Mouse (Mus musculus) liver, embryonic 15.5 days (tissue): ENCODE results near the gene Ankrd33b. TPM values are rescaled to one million over a fixed set of nuclear protein-coding genes. Genes with fewer than 3 reads are reported as not detected.
A peak's percentile ranks its signal among the peaks of the same experiment; 100 is the strongest.

Source experiments
- ATAC-seq: fragments of 200-750 bp; cut with Nextera tagmentation; 2 replicates; pipeline ENCODE4 v1.8.0; 2017; ENCODE audit warnings: moderate number of reproducible peaks, mild to moderate bottlenecking, moderate library complexity; ENCODE audit not compliant: insufficient read depth
- H3K27ac ChIP-seq: fragments of 300-500 bp; sonication (generic); replicated peaks from 2 replicates; pipeline ENCODE4 v1.5.1; 2015; ENCODE audit warnings: mild to moderate bottlenecking, inconsistent platforms
- H3K27me3 ChIP-seq: fragments of 300-500 bp; sonication (generic); 2 replicates; pipeline ENCODE4 v1.6.1; 2015; ENCODE audit warnings: mild to moderate bottlenecking, inconsistent platforms
- H3K36me3 ChIP-seq: fragments of 300-500 bp; sonication (generic); replicated peaks from 2 replicates; pipeline ENCODE4 v1.6.1; 2015; ENCODE audit warnings: moderate library complexity, mild to moderate bottlenecking, inconsistent platforms
- H3K4me1 ChIP-seq: fragments of 300-500 bp; sonication (generic); replicated peaks from 2 replicates; pipeline ENCODE4 v1.6.1; 2015; ENCODE audit warnings: inconsistent platforms
- H3K4me2 ChIP-seq: fragments of 300-500 bp; sonication (generic); 2 replicates; pipeline ENCODE4 v1.6.1; 2015; ENCODE audit warnings: moderate library complexity, mild to moderate bottlenecking, inconsistent platforms
- H3K4me3 ChIP-seq: fragments of 300-500 bp; sonication (generic); replicated peaks from 2 replicates; pipeline ENCODE4 v1.5.1; 2015; ENCODE audit warnings: mild to moderate bottlenecking, inconsistent platforms
- H3K9ac ChIP-seq: fragments of 300-500 bp; sonication (generic); 2 replicates; pipeline ENCODE4 v1.6.1; 2015; ENCODE audit warnings: moderate library complexity, mild to moderate bottlenecking, inconsistent platforms
- H3K9me3 ChIP-seq: fragments of 300-500 bp; sonication (generic); replicated peaks from 2 replicates; pipeline ENCODE4 v1.6.1; 2016; ENCODE audit warnings: inconsistent platforms
- WGBS: fragments of 180-500 bp; shearing (Covaris S2); methylation state at CpG from one replicate; pipeline ENCODE4 v1.1.7; 2015; ENCODE audit warnings: mixed read lengths; ENCODE audit not compliant: insufficient replicate concordance; 5-methylcytosine and 5-hydroxymethylcytosine counted together
- polyA plus RNA-seq: library from polyadenylated mRNA; unstranded; fragments of >200 nt; fragmentation: Nextera tagmentation; extraction: Ambion mirVana; gene quantifications from 2 replicates; pipeline ENCODE4 v1.2.1, GENCODE M21; 2015

Gene Ankrd33b
- polyA plus RNA-seq, 1 experiment from 2014 or later: 0.62 TPM

DNA sequence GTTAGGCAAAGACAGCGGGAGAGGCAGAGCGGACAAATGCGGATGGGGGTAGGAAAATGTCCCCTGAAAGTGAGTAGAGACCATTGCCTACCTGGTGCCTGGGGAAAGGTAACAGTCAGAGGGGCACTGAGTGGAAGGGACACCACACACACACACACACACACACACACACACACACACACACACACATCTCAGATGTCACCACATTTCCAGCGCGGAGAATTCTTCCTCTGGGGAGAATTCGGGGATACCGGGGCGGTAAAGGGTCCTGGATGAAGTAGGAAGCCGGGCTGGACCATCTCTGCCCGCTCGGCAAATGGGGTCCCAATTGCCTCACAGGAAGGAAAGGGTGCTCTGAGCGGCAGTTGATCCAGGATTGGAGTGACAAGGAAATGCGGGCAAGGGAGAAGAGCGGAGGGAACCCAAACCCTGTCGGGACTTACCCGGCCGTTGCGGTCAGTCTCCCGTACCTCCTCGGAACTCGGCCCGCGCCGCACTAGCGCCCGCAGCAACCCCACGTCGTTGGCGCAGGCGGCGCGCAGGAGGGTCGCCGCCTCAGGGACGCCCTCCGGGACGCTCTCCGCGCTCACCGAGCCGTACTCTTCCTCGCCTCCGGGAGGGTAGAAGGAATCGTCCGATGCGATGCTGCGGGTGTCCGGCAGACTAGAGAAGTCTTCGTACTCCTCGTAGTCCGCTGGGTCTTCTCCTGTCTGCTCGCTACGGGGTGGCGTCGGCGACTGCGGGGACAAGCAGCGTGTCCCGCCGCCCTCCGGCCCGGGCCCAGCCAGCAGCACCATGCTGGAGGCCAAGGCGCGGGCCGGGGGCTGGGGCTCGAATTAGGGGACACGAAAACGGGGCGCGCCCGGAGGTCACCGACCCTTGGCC, 688 bp downstream of the Ankrd33b start:
- no peaks in the 10 kb centered on the region for H3K36me3 ChIP-seq
- H3K9ac ChIP-seq: no peak overlapping the region
- H3K9me3 ChIP-seq: no peaks in the 10 kb centered on the region
- peak overlapping the region; percentile 50 for H3K4me3 ChIP-seq
- ATAC-seq: 0 out of 2 replicates have a peak, but pooled peaks have one; percentile 11
- peaks cover 3% of the 10 kb centered on the region; the same call in 1 of the 2 replicates for H3K4me1 ChIP-seq
- H3K27ac ChIP-seq: no peak overlapping the region
- under 1% methylated on average over 72 of the region's 72 CpGs for WGBS
- H3K27me3 ChIP-seq: peaks cover 61% of the 10 kb centered on the region
- H3K4me2 ChIP-seq: peak overlapping the region; percentile 70

DNA sequence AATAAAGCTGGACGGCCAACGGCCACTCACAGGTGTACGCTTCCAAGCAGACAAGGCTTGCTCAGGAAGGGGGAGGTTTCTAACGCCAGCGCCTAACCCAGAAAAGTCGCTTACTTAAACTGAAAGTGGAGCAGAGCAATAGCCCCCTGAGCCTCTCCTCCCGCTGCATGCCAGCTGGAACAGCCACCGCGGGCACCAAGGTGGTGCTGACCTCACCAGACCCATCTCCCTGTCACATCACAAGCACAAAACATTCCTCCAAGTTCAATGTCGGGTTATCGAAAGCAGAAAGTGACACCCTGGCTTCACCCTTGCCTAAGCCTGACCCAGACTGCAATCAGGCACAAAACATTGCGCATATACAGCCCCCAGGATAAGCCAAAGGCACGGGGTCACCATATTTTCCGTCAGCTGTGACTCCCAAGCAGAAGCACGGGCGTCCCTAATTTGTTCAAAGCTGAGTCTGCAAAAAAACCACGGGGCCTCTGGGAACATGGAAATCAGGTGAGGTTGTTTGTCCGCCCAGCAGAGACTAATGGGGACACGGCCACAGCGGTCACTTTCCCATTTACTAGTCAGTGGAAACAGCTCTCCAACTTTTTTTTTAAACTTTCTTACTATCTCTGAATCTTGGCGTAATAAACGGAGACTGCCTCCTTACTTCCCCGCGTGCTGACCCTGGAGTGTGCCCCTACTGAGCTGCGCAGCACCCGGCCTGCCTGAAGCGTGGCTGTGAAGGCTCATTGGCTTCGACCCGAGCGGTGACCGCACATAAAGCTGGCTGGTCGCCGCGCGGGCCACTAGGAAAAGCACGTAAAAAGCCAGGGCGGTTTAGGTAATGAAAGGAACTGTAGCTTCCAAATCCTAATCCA, 1.6 kb downstream of the Ankrd33b start:
- WGBS: 3% methylated on average over 37 of the region's 37 CpGs
- Histone ChIP-seq H3K9me3 (no peaks in the 10 kb centered on the region), H3K9ac (no peak overlapping the region), H3K4me2 (peak overlapping the region; percentile 70), H3K36me3 (no peaks in the 10 kb centered on the region), H3K27me3 (peaks cover 61% of the 10 kb centered on the region), H3K4me1 (peaks cover 3% of the 10 kb centered on the region; the same call in 1 of the 2 replicates), H3K27ac (no peak overlapping the region), H3K4me3 (peak overlapping the region; percentile 50)
- 0 out of 2 replicates have a peak, but pooled peaks have one; percentile 33 for ATAC-seq

DNA sequence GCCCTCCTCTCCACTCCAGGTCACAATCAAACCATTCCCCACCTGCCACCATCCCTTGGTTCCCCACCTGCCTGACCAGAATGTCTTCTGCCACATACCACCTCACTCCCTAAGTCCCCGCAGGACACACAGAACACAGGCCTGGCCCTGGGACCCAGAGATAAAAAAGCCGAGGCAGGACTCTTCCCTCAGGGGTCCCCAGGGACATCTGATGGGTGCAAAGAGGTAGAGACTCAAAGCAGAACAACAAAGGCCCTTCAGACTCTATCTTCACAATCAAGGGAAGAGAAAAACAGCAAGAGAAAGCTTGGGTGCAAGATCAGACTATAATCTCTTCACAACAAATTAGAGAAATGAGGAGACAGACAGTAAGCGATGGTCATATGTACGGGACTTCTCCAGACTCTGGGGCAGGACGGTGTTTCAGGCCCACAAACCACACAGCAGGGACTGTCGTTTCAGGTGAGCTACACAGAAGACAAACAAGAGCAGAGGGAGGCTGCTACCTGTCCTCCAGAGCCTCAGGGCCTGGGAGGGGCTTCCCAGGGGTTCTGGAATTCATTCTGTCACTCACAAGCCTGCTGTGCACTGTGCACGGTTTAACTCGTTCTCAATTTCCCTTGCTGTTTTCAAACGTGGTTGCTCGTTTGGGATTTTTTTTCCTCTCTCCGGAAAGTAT, 2.3 kb downstream of the Ankrd33b start:
- no peak overlapping the region for H3K9ac ChIP-seq
- peaks cover 3% of the 10 kb centered on the region; the same call in 1 of the 2 replicates for H3K4me1 ChIP-seq
- WGBS: 27% methylated on average over 11 of the region's 11 CpGs
- ATAC-seq: no peak
- no peak overlapping the region for H3K27ac ChIP-seq
- peak overlapping the region; percentile 70 for H3K4me2 ChIP-seq
- peaks cover 61% of the 10 kb centered on the region for H3K27me3 ChIP-seq
- H3K36me3 ChIP-seq: no peaks in the 10 kb centered on the region
- peak overlapping the region; percentile 50 for H3K4me3 ChIP-seq
- no peaks in the 10 kb centered on the region for H3K9me3 ChIP-seq

DNA sequence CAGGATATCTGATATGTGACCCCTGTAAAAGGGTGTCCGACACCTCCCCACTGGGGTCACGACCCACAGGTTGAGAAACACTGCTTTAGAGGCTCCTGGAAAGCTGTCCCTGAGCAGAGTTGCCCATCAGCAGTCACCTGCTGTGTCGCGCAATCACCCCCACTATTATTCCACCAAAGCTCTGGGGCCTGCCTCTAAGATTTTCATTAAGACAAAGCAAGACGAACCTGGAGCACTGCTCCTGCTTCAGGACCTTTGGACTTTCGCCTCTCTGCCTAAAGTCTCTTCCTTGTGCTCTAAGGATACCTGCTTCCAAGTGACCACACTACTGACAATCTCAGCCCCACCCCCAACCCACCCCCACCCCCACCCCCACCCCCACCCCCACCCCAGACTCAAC, 3.1 kb downstream of the Ankrd33b start:
- Histone ChIP-seq H3K4me1 (peaks cover 3% of the 10 kb centered on the region; the same call in 1 of the 2 replicates), H3K36me3 (no peaks in the 10 kb centered on the region), H3K4me3 (no peak overlapping the region), H3K27me3 (peaks cover 56% of the 10 kb centered on the region), H3K9ac (no peak overlapping the region), H3K27ac (no peak overlapping the region), H3K9me3 (no peaks in the 10 kb centered on the region), H3K4me2 (no peak overlapping the region)
- WGBS: 60% methylated on average over 6 of the region's 6 CpGs
- ATAC-seq: no peak

GRCm38 (mm10) chr15:31363981-31364361, 3.6 kb downstream of the Ankrd33b start:
- Histone ChIP-seq H3K4me3 (no peak overlapping the region), H3K4me2 (no peak overlapping the region), H3K27ac (no peak overlapping the region), H3K4me1 (no peaks in the 10 kb centered on the region; the same call in 1 of the 2 replicates), H3K27me3 (peaks cover 52% of the 10 kb centered on the region), H3K9ac (no peak overlapping the region), H3K36me3 (no peaks in the 10 kb centered on the region), H3K9me3 (no peaks in the 10 kb centered on the region)
- ATAC-seq: no peak
- WGBS: 57% methylated on average over 8 of the region's 8 CpGs

DNA sequence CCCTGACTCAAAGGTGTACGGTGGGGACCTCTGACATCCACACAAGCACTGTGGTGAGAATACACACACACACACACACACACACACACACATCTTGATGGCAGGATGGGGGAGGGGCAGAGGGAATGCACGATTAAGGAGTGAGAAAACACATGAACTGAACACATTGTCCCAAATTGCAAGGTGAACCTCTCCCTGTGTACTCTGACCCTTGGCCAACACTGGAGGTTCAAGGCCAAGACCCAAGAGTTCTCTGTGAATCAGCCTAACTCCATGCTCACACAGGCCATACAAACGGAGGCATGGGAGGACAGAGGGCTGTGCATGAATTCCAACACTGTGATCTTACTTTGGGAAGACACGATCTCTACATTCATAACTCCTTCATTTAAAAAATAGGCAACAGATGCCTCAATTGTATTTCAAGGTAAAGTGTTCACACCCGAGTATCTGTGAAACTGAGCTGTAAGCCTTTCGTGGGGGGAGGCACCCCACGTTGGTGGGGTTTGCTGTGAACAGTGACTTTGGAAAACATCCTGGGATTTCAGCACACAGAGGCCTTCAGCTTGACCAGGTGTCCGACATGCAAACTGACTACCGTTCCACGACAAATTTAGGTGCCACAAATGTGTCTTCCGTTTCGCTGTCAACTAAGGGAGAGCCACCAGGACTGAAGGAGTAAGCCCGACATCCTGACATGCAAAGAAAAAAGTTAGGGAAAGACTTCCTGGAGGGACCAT, 4.1 kb downstream of the Ankrd33b start:
- no peak for ATAC-seq
- H3K9me3 ChIP-seq: no peaks in the 10 kb centered on the region
- H3K9ac ChIP-seq: no peak overlapping the region
- no peak overlapping the region for H3K4me3 ChIP-seq
- WGBS: 68% methylated on average over 13 of the region's 13 CpGs
- no peaks in the 10 kb centered on the region for H3K4me1 ChIP-seq
- H3K4me2 ChIP-seq: no peak overlapping the region
- peaks cover 47% of the 10 kb centered on the region for H3K27me3 ChIP-seq
- H3K27ac ChIP-seq: no peak overlapping the region
- no peaks in the 10 kb centered on the region for H3K36me3 ChIP-seq

GRCm38 (mm10) chr15:31361259-31361853, 6.2 kb downstream of the Ankrd33b start:
- Histone ChIP-seq H3K9ac (no peak overlapping the region), H3K27me3 (peaks cover 26% of the 10 kb centered on the region), H3K9me3 (no peaks in the 10 kb centered on the region), H3K36me3 (no peaks in the 10 kb centered on the region), H3K27ac (no peak overlapping the region), H3K4me1 (no peaks in the 10 kb centered on the region), H3K4me2 (no peak overlapping the region), H3K4me3 (no peak overlapping the region)
- 61% methylated on average over 9 of the region's 9 CpGs for WGBS
- no peak for ATAC-seq

GRCm38 (mm10) chr15:31360593-31360992, 6.9 kb downstream of the Ankrd33b start:
- 63% methylated on average over 6 of the region's 6 CpGs for WGBS
- no peaks in the 10 kb centered on the region for H3K4me1 ChIP-seq
- no peak overlapping the region for H3K9ac ChIP-seq
- no peak for ATAC-seq
- no peak overlapping the region for H3K27ac ChIP-seq
- H3K36me3 ChIP-seq: no peaks in the 10 kb centered on the region
- no peak overlapping the region for H3K4me2 ChIP-seq
- H3K27me3 ChIP-seq: peaks cover 18% of the 10 kb centered on the region
- no peak overlapping the region for H3K4me3 ChIP-seq
- no peaks in the 10 kb centered on the region for H3K9me3 ChIP-seq

DNA sequence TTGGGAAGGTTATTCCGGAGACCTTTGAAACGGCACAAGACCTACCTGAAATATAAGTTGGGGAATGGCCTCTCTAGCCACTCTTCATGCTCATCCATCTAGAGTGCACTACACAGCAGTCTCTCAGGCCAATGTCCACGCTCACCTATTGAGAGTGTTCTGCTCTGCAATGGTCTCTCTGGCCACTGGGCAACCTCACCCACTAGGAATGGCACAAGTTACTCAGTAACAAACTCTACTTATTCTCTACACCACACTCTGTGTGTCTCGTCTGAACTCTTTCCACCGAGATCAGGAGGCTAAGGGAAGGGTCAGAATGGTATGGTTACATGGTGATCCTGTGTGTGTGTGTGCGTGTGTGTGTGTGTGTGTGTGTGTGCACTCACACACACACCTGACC, 7.7 kb downstream of the Ankrd33b start:
- ATAC-seq: no peak
- Histone ChIP-seq H3K4me3 (no peak overlapping the region), H3K27me3 (peaks cover 10% of the 10 kb centered on the region), H3K9ac (no peak overlapping the region), H3K4me2 (no peak overlapping the region), H3K4me1 (no peaks in the 10 kb centered on the region), H3K36me3 (no peaks in the 10 kb centered on the region), H3K27ac (no peak overlapping the region), H3K9me3 (no peaks in the 10 kb centered on the region)
- 66% methylated on average over 6 of the region's 6 CpGs for WGBS
